Mouse (Mus musculus): ENCODE results near the gene Tnr. TPM values are rescaled to one million over a fixed set of nuclear protein-coding genes. Genes with fewer than 3 reads are reported as not detected.

Gene Tnr
- polyA plus RNA-seq, 1 experiment from 2014 or later, result not detected

DNA sequence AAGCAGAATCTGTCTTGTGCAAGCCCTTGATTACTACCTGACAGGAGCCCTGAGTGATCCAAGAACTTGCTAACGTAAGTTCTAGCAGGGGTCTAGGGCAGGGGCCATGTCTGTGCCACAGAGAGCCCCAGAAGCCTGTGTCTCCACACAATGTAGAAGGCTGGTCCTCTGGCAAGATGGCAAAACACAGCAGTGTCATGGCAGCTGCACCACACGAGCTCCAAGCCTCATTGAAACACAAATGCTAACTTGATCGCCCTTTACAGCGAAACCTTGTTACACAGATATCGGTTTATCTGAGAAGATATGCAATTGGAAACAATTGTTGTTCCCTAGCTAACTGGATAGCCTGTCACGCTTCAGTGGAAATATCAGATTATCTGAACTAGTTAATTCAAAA, 246.4 kb downstream of the Tnr start:
- no peaks in the 10 kb centered on the region for H3K36me3 ChIP-seq (ENCODE audit: control insufficient read depth, insufficient read depth, low read length)
- no peak overlapping the region for H3K4me3 ChIP-seq (ENCODE audit: control insufficient read depth in 1 of 2, insufficient read depth in 1 of 2, low read depth in 1 of 2, low read length in 2 of 2)
- H3K9me3 ChIP-seq (ENCODE audit: control insufficient read depth, low read length), result no peaks in the 10 kb centered on the region
- 76% methylated on average over 6 of the region's 6 CpGs for WGBS
- no peaks in the 10 kb centered on the region for H3K4me1 ChIP-seq (ENCODE audit: control insufficient read depth in 2 of 2, insufficient read depth in 2 of 2, low read length in 2 of 2)
- ATAC-seq (ENCODE audit: insufficient number of reproducible peaks, insufficient read depth, low FRiP score, low read depth), result no peak
- no peak overlapping the region for H3K27ac ChIP-seq (replicated peaks in 1 of 2; ENCODE audit: control insufficient read depth in 1 of 2, insufficient read depth in 1 of 2, low read depth in 2 of 2, low read length in 2 of 2)
- no peaks in the 10 kb centered on the region for H3K27me3 ChIP-seq (ENCODE audit: control insufficient read depth, insufficient read depth, low read length)
- no peak overlapping the region for H3K9ac ChIP-seq (ENCODE audit: low read length)
- no peak overlapping the region for H3K4me2 ChIP-seq (ENCODE audit: low read length)

DNA sequence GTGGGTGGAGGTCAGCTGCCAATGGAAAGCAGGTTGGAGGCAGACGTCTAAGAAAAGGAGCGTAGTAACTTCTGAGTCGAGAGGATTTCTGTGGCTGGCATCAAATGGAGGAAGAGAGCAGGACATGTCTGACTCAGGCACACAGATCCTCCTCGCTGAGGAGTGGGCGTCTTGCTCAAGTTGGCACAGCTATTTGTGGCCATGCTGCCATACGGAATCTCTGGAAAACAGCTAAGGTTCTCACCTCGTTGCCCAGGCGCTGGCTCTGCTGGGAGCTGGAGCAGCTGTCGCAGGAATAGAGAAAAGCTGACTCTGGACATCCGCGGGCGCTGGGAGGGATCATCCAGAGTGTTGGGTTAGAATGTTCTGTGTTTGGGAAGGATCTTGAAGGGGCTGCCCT, 250.1 kb downstream of the Tnr start:
- no peak overlapping the region for H3K9ac ChIP-seq (ENCODE audit: low read length)
- H3K4me1 ChIP-seq (ENCODE audit: control insufficient read depth in 2 of 2, insufficient read depth in 2 of 2, low read length in 2 of 2), result no peaks in the 10 kb centered on the region
- H3K4me2 ChIP-seq (ENCODE audit: low read length), result no peak overlapping the region
- H3K27me3 ChIP-seq (ENCODE audit: control insufficient read depth, insufficient read depth, low read length), result no peaks in the 10 kb centered on the region
- H3K9me3 ChIP-seq (ENCODE audit: control insufficient read depth, low read length), result no peaks in the 10 kb centered on the region
- no peak overlapping the region for H3K27ac ChIP-seq (replicated peaks in 1 of 2; ENCODE audit: control insufficient read depth in 1 of 2, insufficient read depth in 1 of 2, low read depth in 2 of 2, low read length in 2 of 2)
- no peak for ATAC-seq (ENCODE audit: insufficient number of reproducible peaks, insufficient read depth, low FRiP score, low read depth)
- WGBS, result 63% methylated on average over 12 of the region's 12 CpGs
- no peaks in the 10 kb centered on the region for H3K36me3 ChIP-seq (ENCODE audit: control insufficient read depth, insufficient read depth, low read length)
- H3K4me3 ChIP-seq (ENCODE audit: control insufficient read depth in 1 of 2, insufficient read depth in 1 of 2, low read depth in 1 of 2, low read length in 2 of 2), result no peak overlapping the region

DNA sequence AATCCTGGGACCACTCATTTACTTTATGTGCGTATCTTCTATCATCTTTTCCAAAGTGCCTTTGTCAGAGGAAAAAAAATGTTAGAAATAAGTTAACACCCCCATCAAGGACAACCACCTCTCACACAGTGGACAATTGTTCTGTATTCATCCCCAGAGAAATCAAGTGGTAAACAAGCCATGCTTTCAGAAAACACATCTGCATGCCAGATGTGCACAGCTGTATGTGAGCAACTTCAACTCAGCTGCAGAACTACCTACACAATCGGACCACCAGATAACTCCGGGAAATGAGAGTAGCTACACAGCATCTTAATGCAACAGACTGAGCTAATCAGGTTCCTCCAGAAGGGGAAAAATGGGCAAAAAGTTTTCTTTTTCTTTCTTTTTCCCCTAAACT, 251.6 kb downstream of the Tnr start:
- no peak overlapping the region for H3K27ac ChIP-seq (replicated peaks in 1 of 2; ENCODE audit: control insufficient read depth in 1 of 2, insufficient read depth in 1 of 2, low read depth in 2 of 2, low read length in 2 of 2)
- no peak overlapping the region for H3K9ac ChIP-seq (ENCODE audit: low read length)
- H3K4me1 ChIP-seq (ENCODE audit: control insufficient read depth in 2 of 2, insufficient read depth in 2 of 2, low read length in 2 of 2), result no peaks in the 10 kb centered on the region
- H3K4me3 ChIP-seq (ENCODE audit: control insufficient read depth in 1 of 2, insufficient read depth in 1 of 2, low read depth in 1 of 2, low read length in 2 of 2), result no peak overlapping the region
- ATAC-seq (ENCODE audit: insufficient number of reproducible peaks, insufficient read depth, low FRiP score, low read depth), result no peak
- H3K9me3 ChIP-seq (ENCODE audit: control insufficient read depth, low read length), result no peaks in the 10 kb centered on the region
- no peak overlapping the region for H3K4me2 ChIP-seq (ENCODE audit: low read length)
- H3K36me3 ChIP-seq (ENCODE audit: control insufficient read depth, insufficient read depth, low read length), result no peaks in the 10 kb centered on the region
- 73% methylated on average over 3 of the region's 3 CpGs for WGBS
- H3K27me3 ChIP-seq (ENCODE audit: control insufficient read depth, insufficient read depth, low read length), result no peaks in the 10 kb centered on the region

DNA sequence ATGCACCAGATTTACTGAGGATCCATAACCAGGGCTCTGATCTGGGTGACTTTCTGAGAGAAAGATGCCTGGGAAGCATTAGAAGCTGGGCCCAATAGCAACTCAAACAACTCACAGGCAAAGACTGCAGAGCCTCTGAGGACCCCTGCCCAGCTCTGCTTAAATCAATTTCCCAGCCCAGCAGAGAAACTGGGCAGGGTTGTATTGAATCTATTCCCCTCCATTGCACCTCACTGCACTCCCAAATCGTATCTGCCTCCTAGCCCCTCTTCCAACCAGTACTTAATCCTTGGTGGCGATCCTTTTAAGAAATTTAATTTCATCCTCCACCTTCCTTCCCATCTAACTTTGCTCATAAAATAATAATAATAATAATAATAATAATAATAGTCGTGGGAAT, 253.5 kb downstream of the Tnr start:
- Histone ChIP-seq H3K27ac (replicated peaks in 1 of 2; ENCODE audit: control insufficient read depth in 1 of 2, insufficient read depth in 1 of 2, low read depth in 2 of 2, low read length in 2 of 2) (no peak overlapping the region), H3K27me3 (ENCODE audit: control insufficient read depth, insufficient read depth, low read length) (no peaks in the 10 kb centered on the region), H3K9ac (ENCODE audit: low read length) (no peak overlapping the region), H3K4me1 (ENCODE audit: control insufficient read depth in 2 of 2, insufficient read depth in 2 of 2, low read length in 2 of 2) (no peaks in the 10 kb centered on the region), H3K36me3 (ENCODE audit: control insufficient read depth, insufficient read depth, low read length) (no peaks in the 10 kb centered on the region), H3K4me3 (ENCODE audit: control insufficient read depth in 1 of 2, insufficient read depth in 1 of 2, low read depth in 1 of 2, low read length in 2 of 2) (no peak overlapping the region), H3K4me2 (ENCODE audit: low read length) (no peak overlapping the region), H3K9me3 (ENCODE audit: control insufficient read depth, low read length) (no peaks in the 10 kb centered on the region)
- no peak for ATAC-seq (ENCODE audit: insufficient number of reproducible peaks, insufficient read depth, low FRiP score, low read depth)
- 79% methylated on average over 3 of the region's 3 CpGs for WGBS

DNA sequence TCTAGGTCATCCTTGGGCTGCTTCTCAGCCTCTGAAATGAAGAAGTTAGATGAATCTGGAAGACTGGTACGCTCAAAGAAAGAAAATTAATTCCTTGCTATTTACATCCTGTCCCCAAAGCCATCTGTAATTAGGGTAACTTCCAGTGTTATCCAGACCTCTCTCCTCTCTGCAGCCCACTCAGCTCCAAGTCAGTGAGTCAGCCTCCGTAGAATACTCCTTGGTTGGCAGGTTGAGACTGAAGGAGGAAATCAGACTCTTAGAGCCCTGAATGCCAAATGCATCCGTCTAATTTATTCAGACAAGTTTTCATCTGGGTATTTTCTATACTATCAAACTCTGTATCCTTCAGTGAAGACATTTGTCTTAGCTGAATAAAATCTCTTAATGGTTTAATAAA, 255.9 kb downstream of the Tnr start:
- no peak overlapping the region for H3K4me2 ChIP-seq (ENCODE audit: low read length)
- ATAC-seq (ENCODE audit: insufficient number of reproducible peaks, insufficient read depth, low FRiP score, low read depth), result no peak
- H3K9ac ChIP-seq (ENCODE audit: low read length), result no peak overlapping the region
- H3K9me3 ChIP-seq (ENCODE audit: control insufficient read depth, low read length), result no peaks in the 10 kb centered on the region
- H3K4me1 ChIP-seq (ENCODE audit: control insufficient read depth in 2 of 2, insufficient read depth in 2 of 2, low read length in 2 of 2), result no peaks in the 10 kb centered on the region
- H3K27ac ChIP-seq (replicated peaks in 1 of 2; ENCODE audit: control insufficient read depth in 1 of 2, insufficient read depth in 1 of 2, low read depth in 2 of 2, low read length in 2 of 2), result no peak overlapping the region
- H3K4me3 ChIP-seq (ENCODE audit: control insufficient read depth in 1 of 2, insufficient read depth in 1 of 2, low read depth in 1 of 2, low read length in 2 of 2), result no peak overlapping the region
- WGBS, result 81% methylated on average over 3 of the region's 3 CpGs
- no peaks in the 10 kb centered on the region for H3K36me3 ChIP-seq (ENCODE audit: control insufficient read depth, insufficient read depth, low read length)
- no peaks in the 10 kb centered on the region for H3K27me3 ChIP-seq (ENCODE audit: control insufficient read depth, insufficient read depth, low read length)

DNA sequence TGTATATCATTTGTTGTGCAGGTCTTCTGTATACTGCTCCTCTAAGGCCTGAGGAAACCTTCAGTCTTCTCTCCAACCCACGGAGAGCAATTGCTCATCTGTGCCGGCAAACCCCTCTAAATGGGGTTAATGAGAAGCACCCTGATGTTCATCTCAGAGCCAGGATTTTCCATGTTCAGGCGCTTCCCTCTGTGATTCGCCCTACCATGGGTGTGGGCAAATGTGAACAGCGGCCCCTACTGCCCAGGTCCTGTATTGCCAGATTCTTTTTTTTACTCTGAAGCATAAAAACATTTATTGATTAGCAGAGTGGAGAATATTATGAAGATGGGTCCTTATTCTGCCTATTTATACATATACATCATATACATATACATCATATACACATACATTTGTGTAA, 260.3 kb downstream of the Tnr start:
- Histone ChIP-seq H3K4me2 (ENCODE audit: low read length) (no peak overlapping the region), H3K36me3 (ENCODE audit: control insufficient read depth, insufficient read depth, low read length) (no peaks in the 10 kb centered on the region), H3K9me3 (ENCODE audit: control insufficient read depth, low read length) (no peaks in the 10 kb centered on the region), H3K27me3 (ENCODE audit: control insufficient read depth, insufficient read depth, low read length) (no peaks in the 10 kb centered on the region), H3K4me1 (ENCODE audit: control insufficient read depth in 2 of 2, insufficient read depth in 2 of 2, low read length in 2 of 2) (no peaks in the 10 kb centered on the region), H3K9ac (ENCODE audit: low read length) (no peak overlapping the region), H3K27ac (replicated peaks in 1 of 2; ENCODE audit: control insufficient read depth in 1 of 2, insufficient read depth in 1 of 2, low read depth in 2 of 2, low read length in 2 of 2) (no peak overlapping the region), H3K4me3 (ENCODE audit: control insufficient read depth in 1 of 2, insufficient read depth in 1 of 2, low read depth in 1 of 2, low read length in 2 of 2) (no peak overlapping the region)
- ATAC-seq (ENCODE audit: insufficient number of reproducible peaks, insufficient read depth, low FRiP score, low read depth), result no peak
- 30% methylated on average over 5 of the region's 5 CpGs for WGBS

DNA sequence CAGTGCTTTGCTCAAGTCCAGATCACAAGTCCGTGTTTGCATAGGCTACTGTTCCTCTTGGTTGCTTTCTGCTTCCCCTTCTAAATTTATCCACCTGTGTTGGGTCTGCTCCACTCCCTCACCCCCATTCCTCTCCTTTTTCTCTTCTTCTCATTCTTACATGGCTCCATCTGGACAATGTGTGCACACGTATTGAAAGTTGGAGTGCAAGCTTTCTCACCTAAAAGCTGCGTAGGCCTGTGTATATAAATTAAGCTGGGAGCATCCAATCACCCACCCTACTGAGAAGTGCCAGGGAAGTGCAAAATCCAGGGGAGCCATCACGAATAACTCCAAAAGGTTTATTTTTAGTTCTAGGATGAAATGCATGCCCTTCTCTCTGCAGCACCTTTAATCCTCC, 264.7 kb downstream of the Tnr start:
- H3K4me3 ChIP-seq (ENCODE audit: control insufficient read depth in 1 of 2, insufficient read depth in 1 of 2, low read depth in 1 of 2, low read length in 2 of 2), result no peak overlapping the region
- H3K4me1 ChIP-seq (ENCODE audit: control insufficient read depth in 2 of 2, insufficient read depth in 2 of 2, low read length in 2 of 2), result no peaks in the 10 kb centered on the region
- no peaks in the 10 kb centered on the region for H3K36me3 ChIP-seq (ENCODE audit: control insufficient read depth, insufficient read depth, low read length)
- ATAC-seq (ENCODE audit: insufficient number of reproducible peaks, insufficient read depth, low FRiP score, low read depth), result no peak
- H3K9me3 ChIP-seq (ENCODE audit: control insufficient read depth, low read length), result no peaks in the 10 kb centered on the region
- H3K27me3 ChIP-seq (ENCODE audit: control insufficient read depth, insufficient read depth, low read length), result no peaks in the 10 kb centered on the region
- no peak overlapping the region for H3K4me2 ChIP-seq (ENCODE audit: low read length)
- H3K27ac ChIP-seq (replicated peaks in 1 of 2; ENCODE audit: control insufficient read depth in 1 of 2, insufficient read depth in 1 of 2, low read depth in 2 of 2, low read length in 2 of 2), result no peak overlapping the region
- 62% methylated on average over 4 of the region's 4 CpGs for WGBS
- no peak overlapping the region for H3K9ac ChIP-seq (ENCODE audit: low read length)

DNA sequence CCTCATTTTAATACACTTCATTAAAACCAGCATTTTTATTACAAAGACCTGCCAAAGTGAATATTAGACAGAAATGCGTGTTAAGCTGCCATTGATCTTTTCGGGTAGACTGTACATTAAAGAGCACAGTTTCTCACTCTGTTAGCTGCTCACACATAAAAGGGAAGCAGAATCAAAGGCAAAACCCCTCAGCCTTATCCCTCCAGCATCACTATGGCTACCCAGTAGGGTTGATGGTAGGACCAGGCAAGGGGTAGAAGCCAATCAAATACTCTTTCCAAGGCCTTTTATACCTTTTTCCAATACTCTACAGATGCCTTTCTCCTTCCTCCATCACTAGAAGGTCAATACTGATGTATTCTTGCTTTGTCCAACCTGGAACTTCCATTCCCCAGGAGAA, 269.0 kb downstream of the Tnr start:
- H3K27ac ChIP-seq (replicated peaks in 1 of 2; ENCODE audit: control insufficient read depth in 1 of 2, insufficient read depth in 1 of 2, low read depth in 2 of 2, low read length in 2 of 2), result no peak overlapping the region
- no peak overlapping the region for H3K4me3 ChIP-seq (ENCODE audit: control insufficient read depth in 1 of 2, insufficient read depth in 1 of 2, low read depth in 1 of 2, low read length in 2 of 2)
- ATAC-seq (ENCODE audit: insufficient number of reproducible peaks, insufficient read depth, low FRiP score, low read depth), result no peak
- no peak overlapping the region for H3K9ac ChIP-seq (ENCODE audit: low read length)
- no peak overlapping the region for H3K4me2 ChIP-seq (ENCODE audit: low read length)
- no peaks in the 10 kb centered on the region for H3K9me3 ChIP-seq (ENCODE audit: control insufficient read depth, low read length)
- H3K4me1 ChIP-seq (ENCODE audit: control insufficient read depth in 2 of 2, insufficient read depth in 2 of 2, low read length in 2 of 2), result no peaks in the 10 kb centered on the region
- WGBS, result 88% methylated on average over 2 of the region's 2 CpGs
- H3K27me3 ChIP-seq (ENCODE audit: control insufficient read depth, insufficient read depth, low read length), result no peaks in the 10 kb centered on the region
- H3K36me3 ChIP-seq (ENCODE audit: control insufficient read depth, insufficient read depth, low read length), result no peaks in the 10 kb centered on the region
